Mouse (Mus musculus) ES-E14 (cell line): ENCODE measurements at regions not wholly inside any gene's neighbourhood (a gene's known extent, or its start where the extent isn't known, plus 50 kb on each side); places are given as distances from the start of the nearest gene placed in this dataset.

ENCODE experiments used
- MAFK ChIP-seq: IDR thresholded peaks from 2 replicates; pipeline ENCODE4 v1.6.1; 2014; ENCODE audit warnings: mild to moderate bottlenecking, low read depth, low read length, inconsistent platforms; ENCODE audit not compliant: insufficient read depth
- ZC3H11A ChIP-seq: IDR thresholded peaks from 2 replicates; pipeline ENCODE4 v1.6.1; 2012; ENCODE audit warnings: low read depth, mild to moderate bottlenecking, inconsistent platforms, low read length, borderline replicate concordance

DNA sequence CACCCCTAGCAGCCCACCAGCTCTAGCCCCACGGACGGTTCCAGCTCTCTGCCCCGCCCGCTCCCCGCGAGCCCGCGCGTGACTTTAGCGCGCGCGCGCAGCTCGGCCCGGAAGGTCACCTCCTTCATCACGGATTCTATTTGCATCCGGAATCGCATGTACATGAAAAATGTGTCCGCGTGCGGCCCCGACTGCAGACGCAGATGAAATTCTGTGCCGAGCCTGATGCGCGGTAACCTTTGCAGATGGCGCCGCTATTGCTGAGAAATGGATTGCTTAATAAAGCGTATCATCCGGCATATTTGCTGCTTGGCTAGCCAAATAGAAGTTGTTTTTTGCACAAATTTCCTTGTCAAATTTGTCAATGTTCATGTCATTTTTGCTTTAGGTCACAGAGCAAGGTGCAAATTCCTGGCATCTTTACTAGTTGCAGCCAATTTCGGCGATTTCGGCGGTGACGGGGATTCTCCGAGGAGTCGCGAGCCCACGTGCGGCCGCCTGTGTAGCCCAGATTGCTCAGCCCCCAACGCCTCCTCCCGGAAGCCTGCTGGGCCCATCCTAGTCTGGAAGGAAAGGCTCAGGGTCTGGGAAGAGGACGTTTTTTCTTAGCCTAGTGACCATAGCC, 81.1 kb upstream of the Pax2 start:
- TF ChIP-seq MAFK (no peak), ZC3H11A (no peak)
